Mouse (Mus musculus) thymus, adult 2 months (tissue): ENCODE data around the gene Asb11.

Experiments used
- CTCF ChIP-seq: fragments of 200-500 bp; IDR thresholded peaks from 2 replicates; pipeline ENCODE4 v1.5.1; 2012; ENCODE audit warnings: mild to moderate bottlenecking, control low read depth, low read length, moderate library complexity, borderline replicate concordance; ENCODE audit not compliant: control insufficient read depth, poor library complexity, insufficient read depth; ENCODE audit errors: extremely low read depth
- POLR2A ChIP-seq: fragments of 200-500 bp; IDR thresholded peaks from 2 replicates; pipeline ENCODE4 v1.6.1; 2012; ENCODE audit warnings: mild to moderate bottlenecking, low read length, control low read depth, moderate library complexity; ENCODE audit not compliant: control insufficient read depth, poor library complexity, insufficient read depth; ENCODE audit errors: extremely low read depth

GRCm38 (mm10) chrX:164502258-164502657, 65.5 kb downstream of the Asb11 start:
- TF ChIP-seq CTCF = no peak
- TF ChIP-seq POLR2A = no peak
